Mouse (Mus musculus) CH12.LX (cell line): Measurements from ENCODE around the gene Ssh3. TPM values are rescaled to one million over a fixed set of nuclear protein-coding genes. Genes with fewer than 3 reads are reported as not detected.
A peak's percentile ranks its signal among the peaks of the same experiment; 100 is the strongest.

Source experiments
- DNase-seq: peaks from one replicate; pipeline ENCODE4 v3.0.0-alpha.2; 2013; ENCODE audit errors: extremely low read depth
- H3K27ac ChIP-seq: 2 replicates; pipeline ENCODE4 v1.5.1; 2012; ENCODE audit warnings: low read depth, mild to moderate bottlenecking, control low read depth, moderate library complexity; ENCODE audit not compliant: insufficient read depth
- H3K27me3 ChIP-seq: replicated peaks from 2 replicates; pipeline ENCODE3; 2012; ENCODE audit warnings: inconsistent platforms
- H3K36me3 ChIP-seq, 2 experiments: replicated peaks in 1 of 2; 2 replicates each; pipeline versions ENCODE3 to v1.6.1; 2012; ENCODE audit warnings: inconsistent platforms in 1 of 2, low read length in 1 of 2, mild to moderate bottlenecking in 1 of 2, mixed read lengths in 1 of 2, moderate library complexity in 1 of 2; ENCODE audit not compliant: control insufficient read depth in 1 of 2, insufficient read depth in 1 of 2
- H3K4me1 ChIP-seq, 2 experiments: 2 replicates each; pipeline ENCODE4 v1.6.1; 2012; ENCODE audit warnings: inconsistent platforms in 1 of 2, moderate library complexity in 1 of 2; ENCODE audit not compliant: insufficient read depth in 2 of 2, control insufficient read depth in 1 of 2
- H3K4me2 ChIP-seq: 2 replicates; pipeline ENCODE4 v1.6.1; 2012; ENCODE audit warnings: low read depth, mild to moderate bottlenecking, control low read depth; ENCODE audit not compliant: poor library complexity, insufficient read depth, severe bottlenecking
- H3K4me3 ChIP-seq, 3 experiments: fragments of 150-350 bp in 1 of 3; sonication (generic) in 1 of 3; replicated peaks in 1 of 3; 2 replicates each; pipeline versions ENCODE3 to v1.5.1; 2011 to 2012; ENCODE audit warnings: low read depth in 2 of 3, low read length in 2 of 3, mild to moderate bottlenecking in 2 of 3, moderate library complexity in 2 of 3, control low read depth in 1 of 3, improper control_type of control experiment in 1 of 3, inconsistent platforms in 1 of 3, mixed read lengths in 1 of 3; ENCODE audit not compliant: poor library complexity in 1 of 3
- H3K79me2 ChIP-seq: replicated peaks from 2 replicates; pipeline ENCODE4 v1.6.1; 2012; ENCODE audit warnings: mild to moderate bottlenecking, moderate library complexity; ENCODE audit not compliant: control insufficient read depth, poor library complexity, insufficient read depth, severe bottlenecking; ENCODE audit errors: extremely low read depth
- H3K9ac ChIP-seq: 2 replicates; pipeline ENCODE4 v1.6.1; 2012; ENCODE audit warnings: low read depth, mild to moderate bottlenecking, control low read depth, moderate library complexity; ENCODE audit not compliant: insufficient read depth
- H3K9me3 ChIP-seq: replicated peaks from 2 replicates; pipeline ENCODE3; 2012; ENCODE audit warnings: low read length, inconsistent platforms, mixed read lengths
- BHLHE40 ChIP-seq: IDR thresholded peaks from 2 replicates; pipeline ENCODE4 v1.6.1; 2011; ENCODE audit warnings: mild to moderate bottlenecking, low read depth, low read length, improper control_type of control experiment
- CHD1 ChIP-seq: IDR thresholded peaks from 2 replicates; pipeline ENCODE4 v1.6.1; 2012; ENCODE audit warnings: low read depth, low read length, improper control_type of control experiment, inconsistent platforms
- CHD2 ChIP-seq: IDR thresholded peaks from 2 replicates; pipeline ENCODE4 v1.6.1; 2011; ENCODE audit warnings: low read length, improper control_type of control experiment
- CTCF ChIP-seq, 2 experiments: IDR thresholded peaks in 1 of 2; conservative IDR thresholded peaks in 1 of 2; 2 replicates each; pipeline ENCODE4 v1.5.1; 2011 to 2012; ENCODE audit warnings: low read depth in 2 of 2, low read length in 2 of 2, improper control_type of control experiment in 1 of 2, inconsistent platforms in 1 of 2, mild to moderate bottlenecking in 1 of 2, moderate library complexity in 1 of 2
- E2F4 ChIP-seq: IDR thresholded peaks from 2 replicates; pipeline ENCODE4 v1.6.1; 2011; ENCODE audit warnings: low read depth, low read length, improper control_type of control experiment; ENCODE audit not compliant: insufficient replicate concordance
- ELF1 ChIP-seq: IDR thresholded peaks from 2 replicates; pipeline ENCODE4 v1.6.1; 2014; ENCODE audit warnings: low read depth, mild to moderate bottlenecking, inconsistent platforms, low read length, improper control_type of control experiment
- EP300 ChIP-seq: IDR thresholded peaks from 2 replicates; pipeline ENCODE4 v1.6.1; 2011; ENCODE audit warnings: low read length, improper control_type of control experiment
- ETS1 ChIP-seq: conservative IDR thresholded peaks from 2 replicates; pipeline ENCODE4 v1.6.1; 2012; ENCODE audit warnings: low read depth, mild to moderate bottlenecking, inconsistent platforms, low read length, improper control_type of control experiment, moderate library complexity
- GABPA ChIP-seq: IDR thresholded peaks from 2 replicates; pipeline ENCODE4 v1.6.1; 2012; ENCODE audit warnings: low read depth, low read length, improper control_type of control experiment, inconsistent platforms; ENCODE audit not compliant: insufficient replicate concordance
- HCFC1 ChIP-seq: IDR thresholded peaks from 2 replicates; pipeline ENCODE4 v1.6.1; 2012; ENCODE audit warnings: low read depth, mild to moderate bottlenecking, inconsistent platforms, low read length, improper control_type of control experiment
- IRF4 ChIP-seq: IDR thresholded peaks from 2 replicates; pipeline ENCODE4 v1.6.1; 2014; ENCODE audit warnings: low read depth, mild to moderate bottlenecking, inconsistent platforms, low read length, improper control_type of control experiment
- JUN ChIP-seq: IDR thresholded peaks from 2 replicates; pipeline ENCODE4 v1.6.1; 2011; ENCODE audit warnings: low read depth, mild to moderate bottlenecking, low read length, improper control_type of control experiment, moderate library complexity; ENCODE audit not compliant: insufficient read depth
- JUND ChIP-seq: conservative IDR thresholded peaks from 2 replicates; pipeline ENCODE4 v1.6.1; 2011; ENCODE audit warnings: low read depth, low read length, improper control_type of control experiment
- KAT2A ChIP-seq: IDR thresholded peaks from 2 replicates; pipeline ENCODE4 v1.6.1; 2012; ENCODE audit warnings: low read length, improper control_type of control experiment, inconsistent platforms; ENCODE audit not compliant: insufficient replicate concordance
- MAFK ChIP-seq: IDR thresholded peaks from 2 replicates; pipeline ENCODE4 v1.6.1; 2011; ENCODE audit warnings: low read length, improper control_type of control experiment; ENCODE audit not compliant: insufficient replicate concordance
- MAX ChIP-seq: IDR thresholded peaks from 2 replicates; pipeline ENCODE4 v1.6.1; 2011; ENCODE audit warnings: low read length, improper control_type of control experiment
- MAZ ChIP-seq: IDR thresholded peaks from 2 replicates; pipeline ENCODE4 v1.6.1; 2012; ENCODE audit warnings: low read depth, mild to moderate bottlenecking, inconsistent platforms, low read length, improper control_type of control experiment, moderate library complexity
- MEF2A ChIP-seq: IDR thresholded peaks from 2 replicates; pipeline ENCODE4 v1.6.1; 2014; ENCODE audit warnings: low read depth, mild to moderate bottlenecking, inconsistent platforms, low read length, improper control_type of control experiment, borderline replicate concordance
- MXI1 ChIP-seq: IDR thresholded peaks from 2 replicates; pipeline ENCODE4 v1.6.1; 2011; ENCODE audit warnings: mild to moderate bottlenecking, low read depth, low read length, improper control_type of control experiment
- MYC ChIP-seq: IDR thresholded peaks from 2 replicates; pipeline ENCODE4 v1.6.1; 2011; ENCODE audit warnings: low read depth, mild to moderate bottlenecking, improper control_type of control experiment, low read length
- NELFE ChIP-seq: IDR thresholded peaks from 2 replicates; pipeline ENCODE4 v1.6.1; 2011; ENCODE audit warnings: low read depth, low read length, improper control_type of control experiment
- NRF1 ChIP-seq: IDR thresholded peaks from 2 replicates; pipeline ENCODE4 v1.6.1; 2014; ENCODE audit warnings: low read depth, mild to moderate bottlenecking, inconsistent platforms, low read length, improper control_type of control experiment, moderate library complexity
- PAX5 ChIP-seq: IDR thresholded peaks from 2 replicates; pipeline ENCODE4 v1.6.1; 2012; ENCODE audit warnings: low read length, inconsistent platforms, mixed read lengths
- POLR2A ChIP-seq: IDR thresholded peaks from 2 replicates; pipeline ENCODE4 v1.6.1; 2011; ENCODE audit warnings: low read depth, mild to moderate bottlenecking, improper control_type of control experiment, low read length
- POLR2AphosphoS2 ChIP-seq: IDR thresholded peaks from 2 replicates; pipeline ENCODE4 v1.6.1; 2011; ENCODE audit warnings: low read depth, low read length, improper control_type of control experiment
- RAD21 ChIP-seq: IDR thresholded peaks from 2 replicates; pipeline ENCODE4 v1.6.1; 2011; ENCODE audit warnings: low read depth, mild to moderate bottlenecking, low read length, improper control_type of control experiment, moderate library complexity
- RCOR1 ChIP-seq: conservative IDR thresholded peaks from 2 replicates; pipeline ENCODE4 v1.6.1; 2012; ENCODE audit warnings: low read depth, mild to moderate bottlenecking, inconsistent platforms, low read length, improper control_type of control experiment
- SIN3A ChIP-seq: IDR thresholded peaks from 2 replicates; pipeline ENCODE4 v1.6.1; 2012; ENCODE audit warnings: low read length, improper control_type of control experiment, inconsistent platforms
- SMC3 ChIP-seq: IDR thresholded peaks from 2 replicates; pipeline ENCODE4 v1.6.1; 2011; ENCODE audit warnings: low read depth, low read length, improper control_type of control experiment
- TBP ChIP-seq: conservative IDR thresholded peaks from 2 replicates; pipeline ENCODE4 v1.6.1; 2011; ENCODE audit warnings: low read depth, low read length, improper control_type of control experiment
- TCF12 ChIP-seq: IDR thresholded peaks from 2 replicates; pipeline ENCODE4 v1.6.1; 2014; ENCODE audit warnings: low read depth, mild to moderate bottlenecking, inconsistent platforms, low read length, improper control_type of control experiment
- UBTF ChIP-seq: IDR thresholded peaks from 2 replicates; pipeline ENCODE4 v1.6.1; 2012; ENCODE audit warnings: low read depth, mild to moderate bottlenecking, inconsistent platforms, low read length, improper control_type of control experiment, moderate library complexity
- USF1 ChIP-seq: IDR thresholded peaks from 2 replicates; pipeline ENCODE4 v1.6.1; 2014; ENCODE audit warnings: low read depth, mild to moderate bottlenecking, inconsistent platforms, low read length, improper control_type of control experiment
- USF2 ChIP-seq: conservative IDR thresholded peaks from 2 replicates; pipeline ENCODE4 v1.6.1; 2011; ENCODE audit warnings: low read depth, low read length, improper control_type of control experiment
- ZC3H11A ChIP-seq: IDR thresholded peaks from 2 replicates; pipeline ENCODE4 v1.6.1; 2012; ENCODE audit warnings: low read depth, mild to moderate bottlenecking, inconsistent platforms, low read length, improper control_type of control experiment
- ZKSCAN1 ChIP-seq: IDR thresholded peaks from 2 replicates; pipeline ENCODE4 v1.6.1; 2012; ENCODE audit warnings: low read depth, inconsistent platforms, low read length, improper control_type of control experiment, borderline replicate concordance
- ZMIZ1 ChIP-seq: IDR thresholded peaks from 2 replicates; pipeline ENCODE4 v1.6.1; 2012; ENCODE audit warnings: low read depth, mild to moderate bottlenecking, inconsistent platforms, low read length, improper control_type of control experiment
- ZNF384 ChIP-seq: IDR thresholded peaks from 2 replicates; pipeline ENCODE4 v1.6.1; 2012; ENCODE audit warnings: low read depth, low read length, improper control_type of control experiment, inconsistent platforms
- dilution Hi-C: fragments of 300-500 bp; cut with MboI; formaldehyde crosslinking; loops from 2 replicates; pipeline ENCODE4 v1.14.3; 2020; ENCODE audit warnings: low sequenced_read_pairs; ENCODE audit not compliant: extremely low pct_unique_long_range_greater_than_20kb, extremely low pct_ligation_motif_present
- in situ Hi-C: fragments of 300-500 bp; cut with MboI; formaldehyde crosslinking; loops from 3 replicates; pipeline ENCODE4 v1.14.3; 2019; ENCODE audit warnings: low sequenced_read_pairs, low pct_ligation_motif_present, low pct_unique_long_range_greater_than_20kb, mixed read lengths
- polyA plus RNA-seq: library from polyadenylated mRNA; unstranded; fragments of >175 nt; gene quantifications from 2 replicates; pipeline ENCODE4 v1.2.1, GENCODE M21; 2012; ENCODE audit warnings: low read depth; ENCODE audit not compliant: insufficient read length
- total RNA-seq, 2 experiments: library from RNA; depleted of rRNA; stranded (reverse); fragments of 300-350 nt in 1 of 2; fragments of >200 nt in 1 of 2; gene quantifications; 2 replicates each; pipeline ENCODE4 v1.2.3; 2012 to 2014

Ssh3 gene
- total and polyA plus RNA-seq, 3 experiments: 5.6 to 30.0 (median 12.3) TPM

DNA sequence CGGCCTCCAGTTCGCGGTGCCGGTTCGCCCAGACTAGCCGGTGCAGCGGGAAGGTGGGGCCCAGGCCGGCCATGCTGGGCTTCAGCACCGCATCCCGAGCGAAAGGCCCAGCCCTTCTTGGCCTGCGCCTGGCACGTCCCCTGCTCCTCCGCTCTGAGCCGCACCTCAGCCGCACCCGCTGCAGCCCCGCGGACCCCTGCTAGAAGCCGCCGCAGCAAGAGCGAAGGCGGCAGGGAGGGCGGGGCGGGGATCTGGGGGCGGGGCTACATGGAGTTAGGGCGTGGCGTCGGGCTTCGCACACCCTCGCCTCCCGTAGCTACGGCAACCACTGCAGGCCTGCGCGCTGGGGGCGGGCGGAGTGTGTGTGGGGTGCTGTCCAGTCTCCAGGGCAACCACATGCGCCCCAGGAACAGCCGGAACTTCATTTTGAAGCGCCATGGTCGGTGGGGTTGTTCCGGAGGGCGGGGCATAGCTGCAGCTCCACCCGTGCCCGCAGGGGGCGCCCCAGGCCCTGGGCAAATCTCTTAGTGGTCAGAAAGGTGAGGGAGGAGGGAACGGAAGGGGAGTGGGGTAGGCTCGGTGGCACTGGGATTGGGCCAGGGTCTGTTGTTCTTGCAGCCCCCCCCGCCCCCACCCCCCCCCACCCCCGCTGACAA is 14.0 kb upstream of the Ssh3 start, which contains the start of gene Ankrd13d:
Gene Ankrd13d (minus strand): TSS at position 240 of the 656 bp plus-strand sequence.
- TF ChIP-seq MEF2A (peak; percentile 39; the same call in 1 of the 2 replicates), E2F4 (no peak), TCF12 (peak; percentile 56), SMC3 (peak; percentile 74), PAX5 (no peak), ZNF384 (no peak), GABPA (no peak), MYC (no peak), CHD1 (no peak), KAT2A (no peak), ZC3H11A (no peak), HCFC1 (peak; percentile 57), BHLHE40 (peak; percentile 36; the same call in 1 of the 2 replicates), UBTF (no peak), RCOR1 (no peak), JUN (no peak), ZKSCAN1 (no peak), NRF1 (peak; percentile 72), MXI1 (peak; percentile 98), MAZ (peak; percentile 98), POLR2AphosphoS2 (peak; percentile 24; the same call in 1 of the 2 replicates), SIN3A (peak; percentile 55; the same call in 1 of the 2 replicates), TBP (no peak), MAFK (no peak), ZMIZ1 (no peak), MAX (no peak; the same call in 1 of the 2 replicates), POLR2A (peak; percentile 59), IRF4 (peak; percentile 53; the same call in 1 of the 2 replicates), NELFE (peak; percentile 36; the same call in 1 of the 2 replicates), ELF1 (peak; percentile 83), CTCF (conservative IDR thresholded peaks at IDR 0.05 in 1 of 2, IDR thresholded peaks at IDR 0.05 in 1 of 2; ENCODE audit: low read depth in 2 of 2, low read length in 2 of 2) (peak; percentile 20 to 85; a peak in 2 of 4 replicates), USF1 (no peak), RAD21 (peak; percentile 66), EP300 (no peak), CHD2 (no peak), JUND (no peak), ETS1 (no peak), USF2 (no peak)
- H3K79me2 ChIP-seq: peaks cover 14% of the 10 kb centered on the region; the same call in 1 of the 2 replicates
- H3K36me3 ChIP-seq: peaks cover 41 to 73% of the 10 kb centered on the region in 2 experiments
- in situ Hi-C loops: no loop called here
- H3K4me3 ChIP-seq: peak within 1 kb of the TSS; percentile 73 to 82 (median 81)
- H3K4me1 ChIP-seq: peaks cover 20 to 62% of the 10 kb centered on the region in 2 experiments
- peak within 1 kb of the TSS; percentile 67 for H3K4me2 ChIP-seq
- H3K27ac ChIP-seq: peak within 1 kb of the TSS; percentile 77
- H3K9ac ChIP-seq: peak within 1 kb of the TSS; percentile 41
- no peaks in the 10 kb centered on the region for H3K27me3 ChIP-seq
- peaks cover 13% of the 10 kb centered on the region for H3K9me3 ChIP-seq
- dilution Hi-C loops: no loop called here
- peak; percentile 89 for DNase-seq
